Mouse (Mus musculus) hindbrain, embryonic 12.5 days (tissue): ENCODE data around the gene Uncx. TPM values are rescaled to one million over a fixed set of nuclear protein-coding genes. Genes with fewer than 3 reads are reported as not detected.

Source experiments
- ATAC-seq: fragments of 200-750 bp; cut with Nextera tagmentation; 2 replicates; pipeline ENCODE4 v1.8.0; 2017; ENCODE audit warnings: moderate TSS enrichment; ENCODE audit not compliant: low FRiP score
- H3K27ac ChIP-seq: fragments of 300-500 bp; sonication (generic); 2 replicates; pipeline ENCODE4 v1.5.1; 2016; ENCODE audit warnings: mild to moderate bottlenecking
- H3K27me3 ChIP-seq: fragments of 300-500 bp; sonication (generic); 2 replicates; pipeline ENCODE4 v1.6.1; 2016; ENCODE audit warnings: mild to moderate bottlenecking
- H3K36me3 ChIP-seq: fragments of 300-500 bp; sonication (generic); 2 replicates; pipeline ENCODE4 v1.6.1; 2016; ENCODE audit warnings: mild to moderate bottlenecking
- H3K4me1 ChIP-seq: fragments of 300-500 bp; sonication (generic); 2 replicates; pipeline ENCODE4 v1.6.1; 2016
- H3K4me2 ChIP-seq: fragments of 300-500 bp; sonication (generic); replicated peaks from 2 replicates; pipeline ENCODE4 v1.6.1; 2016; ENCODE audit warnings: mild to moderate bottlenecking
- H3K4me3 ChIP-seq: fragments of 300-500 bp; sonication (generic); 2 replicates; pipeline ENCODE4 v1.5.1; 2016; ENCODE audit warnings: mild to moderate bottlenecking
- H3K9ac ChIP-seq: fragments of 300-500 bp; sonication (generic); 2 replicates; pipeline ENCODE4 v1.6.1; 2016; ENCODE audit warnings: mild to moderate bottlenecking, moderate library complexity
- H3K9me3 ChIP-seq: fragments of 300-500 bp; sonication (generic); replicated peaks from 2 replicates; pipeline ENCODE4 v1.6.1; 2016; ENCODE audit warnings: mild to moderate bottlenecking
- WGBS: fragments of 180-500 bp; shearing (Covaris S2); methylation state at CpG from one replicate; pipeline ENCODE4 v1.1.7; 2016; 5-methylcytosine and 5-hydroxymethylcytosine counted together
- polyA plus RNA-seq: library from polyadenylated mRNA; unstranded; fragments of >200 nt; fragmentation: Nextera tagmentation; extraction: Ambion mirVana; gene quantifications from 2 replicates; pipeline ENCODE4 v1.2.1, GENCODE M21; 2016

The Uncx gene
- polyA plus RNA-seq, 1 experiment from 2014 or later, result 97.3 TPM

GRCm38 (mm10) chr5:139521987-139522386 is 21.3 kb upstream of the Uncx start:
- H3K27me3 ChIP-seq, result peaks cover 74% of the 10 kb centered on the region
- H3K9me3 ChIP-seq, result no peaks in the 10 kb centered on the region
- H3K36me3 ChIP-seq, result no peaks in the 10 kb centered on the region
- H3K27ac ChIP-seq, result no peak overlapping the region
- no peak overlapping the region for H3K9ac ChIP-seq
- 65% methylated on average over 10 of the region's 10 CpGs for WGBS
- no peaks in the 10 kb centered on the region; the same call in 1 of the 2 replicates for H3K4me1 ChIP-seq
- no peak overlapping the region for H3K4me3 ChIP-seq
- H3K4me2 ChIP-seq, result no peak overlapping the region
- ATAC-seq, result no peak

- no peak for ATAC-seq
- H3K4me3 ChIP-seq, result no peak overlapping the region
- H3K36me3 ChIP-seq, result no peaks in the 10 kb centered on the region
- H3K4me2 ChIP-seq, result no peak overlapping the region
- no peaks in the 10 kb centered on the region for H3K9me3 ChIP-seq
- WGBS, result 71% methylated on average over 7 of the region's 7 CpGs
- no peaks in the 10 kb centered on the region for H3K4me1 ChIP-seq
- H3K27me3 ChIP-seq, result peaks cover 92% of the 10 kb centered on the region
- no peak overlapping the region for H3K27ac ChIP-seq
- H3K9ac ChIP-seq, result no peak overlapping the region
Observed at GRCm38 (mm10) chr5:139528851-139529250, 14.4 kb upstream of the Uncx start.

GRCm38 (mm10) chr5:139535386-139535919 is 7.8 kb upstream of the Uncx start:
- Histone ChIP-seq H3K36me3 (no peaks in the 10 kb centered on the region), H3K27ac (peak overlapping the region; percentile 75), H3K9ac (no peak overlapping the region), H3K9me3 (no peaks in the 10 kb centered on the region), H3K4me2 (peak overlapping the region; percentile 23; the same call in 1 of the 2 replicates), H3K4me1 (peaks cover 33% of the 10 kb centered on the region), H3K27me3 (peaks cover 82% of the 10 kb centered on the region), H3K4me3 (no peak overlapping the region)
- peak; percentile 65 for ATAC-seq
- WGBS, result under 1% methylated on average over 34 of the region's 34 CpGs

DNA sequence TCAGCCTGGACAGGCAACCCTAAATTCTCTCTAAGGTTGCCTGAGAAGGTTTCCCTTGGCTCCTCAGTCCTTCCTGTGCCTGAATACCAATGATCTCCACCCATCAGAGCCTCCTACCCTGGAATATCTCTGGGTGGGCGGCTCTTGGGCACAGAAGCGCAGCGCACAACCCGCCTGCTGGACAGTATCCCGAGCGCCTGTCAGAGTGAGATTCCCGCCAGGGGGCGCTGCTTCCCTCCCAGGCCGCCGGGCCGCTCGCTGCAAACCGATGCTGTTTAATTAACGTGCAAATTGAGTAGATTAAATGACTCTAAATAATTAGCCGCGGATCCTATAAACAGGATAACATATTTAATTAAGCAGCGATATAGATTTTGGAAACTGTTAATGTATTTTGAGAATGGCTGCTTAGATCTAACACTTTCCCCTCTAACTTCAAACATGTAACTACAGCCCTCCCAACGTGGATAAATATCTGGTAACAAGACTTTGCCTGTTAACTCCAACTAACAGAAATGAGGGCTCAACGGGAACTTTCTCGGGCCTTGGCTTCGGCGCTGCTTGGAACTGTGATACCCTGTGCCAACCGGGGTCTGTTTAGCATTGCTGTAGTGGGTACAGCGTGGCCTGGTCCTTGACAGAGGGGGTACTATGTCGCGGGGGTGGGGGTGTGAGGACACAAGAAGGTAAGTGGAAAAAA is 6.9 kb upstream of the Uncx start:
- Histone ChIP-seq H3K4me2 (0 out of 2 replicates have a peak overlapping the region, but pooled peaks have one; percentile 6), H3K9ac (no peak overlapping the region)
- WGBS, result 1% methylated on average over 26 of the region's 26 CpGs

GRCm38 (mm10) chr5:139536911-139537738 is 6.2 kb upstream of the Uncx start:
- H3K9ac ChIP-seq, result no peak overlapping the region
- peaks cover 47% of the 10 kb centered on the region for H3K4me1 ChIP-seq
- no peaks in the 10 kb centered on the region for H3K9me3 ChIP-seq
- no peaks in the 10 kb centered on the region for H3K36me3 ChIP-seq
- H3K4me2 ChIP-seq, result 0 out of 2 replicates have a peak overlapping the region, but pooled peaks have one; percentile 6
- WGBS, result 3% methylated on average over 18 of the region's 18 CpGs
- no peak overlapping the region for H3K4me3 ChIP-seq
- H3K27me3 ChIP-seq, result peaks cover 83% of the 10 kb centered on the region
- H3K27ac ChIP-seq, result peak overlapping the region; percentile 83
- ATAC-seq, result no peak

More for the DNA sequence above, 6.9 kb upstream of the Uncx start:
- peaks cover 41% of the 10 kb centered on the region for H3K4me1 ChIP-seq
- H3K36me3 ChIP-seq, result no peaks in the 10 kb centered on the region
- H3K9me3 ChIP-seq, result no peaks in the 10 kb centered on the region
- H3K27ac ChIP-seq, result peak overlapping the region; percentile 83
- 0 out of 2 replicates have a peak, but pooled peaks have one; percentile 42 for ATAC-seq
- H3K4me3 ChIP-seq, result no peak overlapping the region
- H3K27me3 ChIP-seq, result peaks cover 83% of the 10 kb centered on the region

GRCm38 (mm10) chr5:139537739-139538135 is 5.6 kb upstream of the Uncx start:
- Histone ChIP-seq H3K27me3 (peaks cover 83% of the 10 kb centered on the region), H3K4me1 (peaks cover 49% of the 10 kb centered on the region), H3K4me2 (0 out of 2 replicates have a peak overlapping the region, but pooled peaks have one; percentile 3), H3K4me3 (no peak overlapping the region), H3K9me3 (no peaks in the 10 kb centered on the region), H3K36me3 (no peaks in the 10 kb centered on the region), H3K9ac (no peak overlapping the region), H3K27ac (peak overlapping the region; percentile 83)
- ATAC-seq, result no peak
- 0% methylated on average over 3 of the region's 3 CpGs for WGBS

DNA sequence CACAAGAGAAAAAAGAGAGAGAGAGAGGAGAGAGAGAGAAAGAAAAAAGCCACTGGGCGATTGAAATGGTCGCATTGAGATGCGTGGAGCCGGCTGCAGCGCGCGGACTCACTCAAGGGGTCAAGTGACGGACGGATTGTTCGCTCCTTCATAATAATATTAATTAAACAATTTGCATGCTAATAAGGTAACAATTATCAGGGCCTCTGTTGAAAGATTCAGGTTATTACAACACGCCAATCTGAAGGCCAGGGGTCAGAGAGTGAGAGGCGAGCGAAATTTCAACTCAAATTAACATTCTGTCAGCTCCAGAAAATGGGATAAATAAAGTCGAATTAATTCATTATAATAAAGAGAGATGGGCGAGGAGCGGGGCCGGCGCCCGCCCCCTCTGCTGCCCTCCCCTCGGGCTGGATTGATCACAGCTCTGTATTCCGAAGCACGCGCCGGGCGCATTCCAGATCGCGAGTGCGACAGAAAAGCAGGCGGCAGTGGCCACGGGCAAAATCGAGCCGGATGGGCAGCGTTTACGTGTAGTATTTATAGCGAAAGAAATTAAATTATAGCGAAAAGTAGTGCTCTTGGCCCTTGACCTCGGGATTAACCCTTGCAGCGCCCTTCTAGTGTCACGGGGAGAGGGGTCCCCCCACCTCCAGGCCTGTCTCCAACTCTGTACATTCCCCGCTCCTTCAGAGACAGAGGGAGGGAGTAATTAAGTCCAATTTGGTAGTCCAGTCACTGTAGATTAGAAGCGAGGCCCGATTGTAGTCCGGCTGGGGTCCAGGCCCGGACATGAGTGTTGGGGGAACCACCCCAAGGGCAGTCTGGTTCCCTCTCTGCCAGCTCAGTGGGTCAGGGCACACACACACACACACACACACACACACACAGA is 1.9 kb upstream of the Uncx start:
- Histone ChIP-seq H3K9me3 (no peaks in the 10 kb centered on the region), H3K4me3 (peak overlapping the region; percentile 12), H3K4me1 (peaks cover 41% of the 10 kb centered on the region), H3K27me3 (peaks cover 85% of the 10 kb centered on the region), H3K4me2 (peak overlapping the region; percentile 42), H3K9ac (no peak overlapping the region), H3K27ac (peak overlapping the region; percentile 91), H3K36me3 (no peaks in the 10 kb centered on the region)
- no peak for ATAC-seq
- under 1% methylated on average over 44 of the region's 44 CpGs for WGBS

- Histone ChIP-seq H3K4me1 (peaks cover 38% of the 10 kb centered on the region), H3K4me3 (no peak overlapping the region), H3K36me3 (no peaks in the 10 kb centered on the region), H3K27ac (peak overlapping the region; percentile 91), H3K4me2 (0 out of 2 replicates have a peak overlapping the region, but pooled peaks have one; percentile 14), H3K9me3 (no peaks in the 10 kb centered on the region), H3K9ac (no peak overlapping the region), H3K27me3 (peaks cover 85% of the 10 kb centered on the region)
- WGBS, result 0% methylated on average over 1 of the region's 1 CpGs
- no peak for ATAC-seq
Observed at GRCm38 (mm10) chr5:139542043-139542365, 1.3 kb upstream of the Uncx start.

- H3K27me3 ChIP-seq, result peaks cover 85% of the 10 kb centered on the region
- no peaks in the 10 kb centered on the region for H3K9me3 ChIP-seq
- 0 out of 2 replicates have a peak overlapping the region, but pooled peaks have one; percentile 47 for H3K9ac ChIP-seq
- no peak for ATAC-seq
- peak overlapping the region; percentile 60 for H3K4me2 ChIP-seq
- no peaks in the 10 kb centered on the region for H3K36me3 ChIP-seq
- H3K27ac ChIP-seq, result peak overlapping the region; percentile 91
- 3% methylated on average over 5 of the region's 5 CpGs for WGBS
- peaks cover 37% of the 10 kb centered on the region for H3K4me1 ChIP-seq
- H3K4me3 ChIP-seq, result peak overlapping the region; percentile 51; the same call in 1 of the 2 replicates
Observed at GRCm38 (mm10) chr5:139542556-139542955, 738 bp upstream of the Uncx start.

DNA sequence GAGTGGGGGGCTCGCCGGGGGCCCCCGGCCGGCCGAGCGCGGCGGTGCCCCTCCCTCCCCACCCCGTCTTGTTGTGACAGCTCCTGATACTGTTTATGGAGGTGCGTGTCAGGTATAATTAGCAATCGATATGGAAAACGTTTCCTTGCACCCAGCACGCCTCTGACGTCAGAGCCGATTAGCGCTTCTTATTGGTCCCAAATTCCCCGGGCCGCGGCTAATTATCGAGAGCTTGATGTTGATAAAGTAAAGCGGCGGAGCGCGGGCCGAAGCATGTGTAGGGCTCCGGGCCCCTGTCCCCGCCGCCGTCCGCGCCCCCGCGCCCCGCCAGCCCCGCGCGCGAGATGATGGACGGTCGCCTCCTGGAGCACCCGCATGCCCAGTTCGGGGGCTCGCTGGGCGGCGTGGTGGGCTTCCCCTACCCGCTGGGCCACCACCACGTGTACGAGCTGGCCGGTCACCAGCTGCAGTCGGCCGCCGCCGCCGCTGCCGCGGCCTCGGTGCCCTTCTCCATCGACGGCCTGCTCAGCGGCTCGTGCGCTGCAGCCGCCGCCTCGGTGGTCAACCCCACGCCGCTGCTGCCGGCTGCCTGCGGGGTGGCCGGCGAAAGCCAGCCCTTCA is 466 bp downstream of the Uncx start:
- peak overlapping the region; percentile 60 for H3K4me2 ChIP-seq
- H3K4me1 ChIP-seq, result peaks cover 28% of the 10 kb centered on the region

More for the DNA sequence above, 466 bp downstream of the Uncx start:
- Histone ChIP-seq H3K36me3 (no peaks in the 10 kb centered on the region), H3K27me3 (peaks cover 86% of the 10 kb centered on the region), H3K9ac (peak overlapping the region; percentile 69), H3K9me3 (no peaks in the 10 kb centered on the region), H3K4me3 (peak overlapping the region; percentile 51), H3K27ac (peak overlapping the region; percentile 91)
- under 1% methylated on average over 71 of the region's 71 CpGs for WGBS
- peak; percentile 44 for ATAC-seq
